Mouse (Mus musculus) embryonic facial prominence, embryonic 11.5 days (tissue): ENCODE data around the gene Hnrnpab. TPM values are rescaled to one million over a fixed set of nuclear protein-coding genes. Genes with fewer than 3 reads are reported as not detected.

Experiments used
- ATAC-seq: fragments of 200-750 bp; cut with Nextera tagmentation; replicated peaks from 2 replicates; pipeline ENCODE4 v1.8.0; 2017; ENCODE audit warnings: low read depth; ENCODE audit not compliant: insufficient number of reproducible peaks, low FRiP score, low TSS enrichment
- DNase-seq: peaks from one replicate; pipeline ENCODE4 v3.0.0-alpha.2; 2015; ENCODE audit warnings: low spot score
- H3K27ac ChIP-seq: fragments of 300-500 bp; sonication (generic); replicated peaks from 2 replicates; pipeline ENCODE4 v1.5.1; 2014; ENCODE audit warnings: mild to moderate bottlenecking, low read depth, low read length, control low read depth
- H3K27me3 ChIP-seq: fragments of 300-500 bp; sonication (generic); 2 replicates; pipeline ENCODE4 v1.6.1; 2014; ENCODE audit warnings: mild to moderate bottlenecking, low read length, moderate library complexity, mixed read lengths; ENCODE audit not compliant: control insufficient read depth, insufficient read depth
- H3K36me3 ChIP-seq: fragments of 300-500 bp; sonication (generic); replicated peaks from 2 replicates; pipeline ENCODE4 v1.6.1; 2014; ENCODE audit warnings: low read depth, mild to moderate bottlenecking, low read length, moderate library complexity, mixed read lengths; ENCODE audit not compliant: control insufficient read depth, insufficient read depth
- H3K4me1 ChIP-seq: fragments of 300-500 bp; sonication (generic); 2 replicates; pipeline ENCODE4 v1.6.1; 2014; ENCODE audit warnings: low read length, mixed read lengths; ENCODE audit not compliant: control insufficient read depth, insufficient read depth
- H3K4me2 ChIP-seq: fragments of 300-500 bp; sonication (generic); 2 replicates; pipeline ENCODE4 v1.6.1; 2014; ENCODE audit warnings: low read depth, mild to moderate bottlenecking, control low read depth, low read length, moderate library complexity
- H3K4me3 ChIP-seq: fragments of 300-500 bp; sonication (generic); 2 replicates; pipeline ENCODE4 v1.5.1; 2014; ENCODE audit warnings: low read depth, low read length, control low read depth
- H3K9ac ChIP-seq: fragments of 300-500 bp; sonication (generic); replicated peaks from 2 replicates; pipeline ENCODE4 v1.6.1; 2014; ENCODE audit warnings: mild to moderate bottlenecking, control low read depth, low read length
- H3K9me3 ChIP-seq: fragments of 300-500 bp; sonication (generic); replicated peaks from 2 replicates; pipeline ENCODE4 v1.6.1; 2016; ENCODE audit warnings: mild to moderate bottlenecking, low read length, inconsistent platforms, mixed read lengths; ENCODE audit not compliant: control insufficient read depth
- WGBS: fragments of 180-500 bp; shearing (Covaris S2); extraction: QIAGEN DNeasy Blood & Tissue Kit; methylation state at CpG from one replicate; pipeline ENCODE4 v1.1.7; 2014; 5-methylcytosine and 5-hydroxymethylcytosine counted together
- polyA plus RNA-seq: library from polyadenylated mRNA; unstranded; fragments of >200 nt; fragmentation: Nextera tagmentation; extraction: Ambion mirVana; gene quantifications from 2 replicates; pipeline ENCODE4 v1.2.1, GENCODE M21; 2014

The Hnrnpab gene
- polyA plus RNA-seq, 1 experiment from 2014 or later: 870 TPM

DNA sequence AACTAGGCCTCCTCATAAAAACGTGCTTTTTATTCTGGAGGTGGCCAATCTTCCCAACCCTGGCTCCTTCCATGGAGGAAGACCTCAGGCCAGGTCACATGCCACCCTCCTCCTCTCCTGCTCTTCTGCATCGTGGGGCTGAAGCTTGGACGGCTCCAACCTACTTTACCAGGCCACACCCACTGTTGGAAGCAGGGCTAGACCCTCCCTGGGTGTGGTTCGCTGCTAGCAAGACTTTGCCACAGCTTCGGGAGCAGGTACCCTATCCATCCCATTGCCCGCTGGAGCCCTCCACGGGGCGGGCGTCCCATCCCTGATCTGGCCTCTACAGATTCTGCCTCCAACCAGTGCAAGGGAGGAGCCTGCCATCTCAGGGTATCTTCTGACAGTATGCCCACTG, 36.6 kb upstream of the Hnrnpab start:
- no peak overlapping the region for H3K4me3 ChIP-seq
- ATAC-seq (no peak), DNase-seq (no peak)
- no peak overlapping the region for H3K4me2 ChIP-seq
- no peak overlapping the region for H3K27ac ChIP-seq
- H3K9ac ChIP-seq: no peak overlapping the region
- no peaks in the 10 kb centered on the region for H3K36me3 ChIP-seq
- H3K9me3 ChIP-seq: no peaks in the 10 kb centered on the region
- H3K27me3 ChIP-seq: no peaks in the 10 kb centered on the region
- no peaks in the 10 kb centered on the region for H3K4me1 ChIP-seq
- 77% methylated on average over 9 of the region's 9 CpGs for WGBS

- 81% methylated on average over 7 of the region's 7 CpGs for WGBS
- Histone ChIP-seq H3K9me3 (no peaks in the 10 kb centered on the region), H3K27me3 (no peaks in the 10 kb centered on the region), H3K27ac (no peak overlapping the region), H3K36me3 (no peaks in the 10 kb centered on the region), H3K4me3 (no peak overlapping the region), H3K4me1 (no peaks in the 10 kb centered on the region), H3K4me2 (no peak overlapping the region), H3K9ac (no peak overlapping the region)
- no peak for ATAC-seq
- DNase-seq: no peak
These were observed 34.1 kb upstream of the Hnrnpab start for GRCm38 (mm10) chr11:51640748-51641147.

GRCm38 (mm10) chr11:51638497-51638896, 31.9 kb upstream of the Hnrnpab start:
- Histone ChIP-seq H3K27me3 (no peaks in the 10 kb centered on the region), H3K9me3 (no peaks in the 10 kb centered on the region), H3K36me3 (no peaks in the 10 kb centered on the region), H3K27ac (no peak overlapping the region), H3K4me2 (no peak overlapping the region), H3K9ac (peak overlapping the region; percentile 36), H3K4me1 (no peaks in the 10 kb centered on the region), H3K4me3 (no peak overlapping the region)
- no peak for DNase-seq
- 57% methylated on average over 5 of the region's 5 CpGs for WGBS
- ATAC-seq: no peak

- no peaks in the 10 kb centered on the region for H3K4me1 ChIP-seq
- H3K27me3 ChIP-seq: no peaks in the 10 kb centered on the region
- H3K27ac ChIP-seq: no peak overlapping the region
- peak overlapping the region; percentile 16; the same call in 1 of the 2 replicates for H3K4me3 ChIP-seq
- ATAC-seq: no peak
- H3K9ac ChIP-seq: peak overlapping the region; percentile 36
- peak; percentile 76 for DNase-seq
- H3K9me3 ChIP-seq: no peaks in the 10 kb centered on the region
- H3K4me2 ChIP-seq: peak overlapping the region; percentile 28
- no peaks in the 10 kb centered on the region for H3K36me3 ChIP-seq
- 3% methylated on average over 17 of the region's 17 CpGs for WGBS
These were observed 31.3 kb upstream of the Hnrnpab start for GRCm38 (mm10) chr11:51637971-51638414.

DNA sequence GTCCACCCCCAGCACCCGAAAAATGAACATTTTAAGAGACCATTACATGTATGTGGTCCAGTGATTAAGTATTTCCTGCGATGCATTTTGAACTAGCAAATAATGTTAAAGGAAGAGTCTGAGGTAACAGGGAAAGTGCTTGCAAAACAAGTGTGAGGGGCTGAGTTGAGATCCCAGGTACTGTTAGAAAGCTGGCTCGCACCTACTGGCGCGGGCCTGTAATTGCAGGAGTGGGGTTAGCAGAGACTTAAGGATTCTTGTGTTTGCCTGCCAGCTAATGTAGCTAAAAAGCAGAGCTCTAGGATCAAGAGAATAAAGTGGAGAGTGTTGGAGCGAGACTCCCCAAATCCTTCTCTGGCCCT, 29.7 kb upstream of the Hnrnpab start:
- Histone ChIP-seq H3K27ac (peak overlapping the region; percentile 58; the same call in 1 of the 2 replicates), H3K9me3 (no peaks in the 10 kb centered on the region), H3K9ac (peak overlapping the region; percentile 64), H3K4me2 (peak overlapping the region; percentile 81), H3K4me1 (no peaks in the 10 kb centered on the region), H3K27me3 (no peaks in the 10 kb centered on the region), H3K36me3 (no peaks in the 10 kb centered on the region), H3K4me3 (peak overlapping the region; percentile 73)
- ATAC-seq (no peak), DNase-seq (peak; percentile 85)
- 6% methylated on average over 6 of the region's 6 CpGs for WGBS

GRCm38 (mm10) chr11:51635525-51636322, 29.1 kb upstream of the Hnrnpab start, which contains the start of gene Rmnd5b:
Rmnd5b (minus strand) TSS chr11:51635896.
- no peaks in the 10 kb centered on the region for H3K36me3 ChIP-seq
- H3K4me2 ChIP-seq: peak within 1 kb of the TSS; percentile 81
- H3K27me3 ChIP-seq: no peaks in the 10 kb centered on the region
- peak within 1 kb of the TSS; percentile 64 for H3K9ac ChIP-seq
- H3K27ac ChIP-seq: peak within 1 kb of the TSS; percentile 58; the same call in 1 of the 2 replicates
- no peaks in the 10 kb centered on the region for H3K9me3 ChIP-seq
- ATAC-seq (peak; percentile 68), DNase-seq (peak; percentile 88)
- peak within 1 kb of the TSS; percentile 73 for H3K4me3 ChIP-seq
- no peaks in the 10 kb centered on the region for H3K4me1 ChIP-seq
- WGBS: under 1% methylated on average over 61 of the region's 61 CpGs

DNA sequence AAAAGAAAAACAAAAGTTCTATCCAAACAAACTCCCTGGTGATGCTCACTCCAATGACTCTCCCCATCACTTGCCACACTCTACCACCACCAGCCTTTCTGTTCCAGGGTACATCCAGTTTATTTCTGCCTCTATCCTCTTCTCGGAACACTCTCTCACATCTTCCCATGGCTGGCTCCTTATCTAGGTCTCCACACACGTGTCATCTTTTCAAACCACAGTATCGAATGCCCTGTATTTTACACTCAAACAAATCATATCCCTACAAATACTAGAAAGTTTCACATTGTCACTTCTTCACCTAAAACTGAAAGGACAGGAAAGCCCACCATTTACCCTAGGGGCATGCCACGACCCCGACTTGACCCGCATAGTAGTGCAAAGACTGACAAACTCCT, 28.5 kb upstream of the Hnrnpab start:
- Histone ChIP-seq H3K4me2 (peak overlapping the region; percentile 81), H3K36me3 (no peaks in the 10 kb centered on the region), H3K27ac (no peak overlapping the region), H3K9ac (peak overlapping the region; percentile 64), H3K4me3 (peak overlapping the region; percentile 73), H3K27me3 (no peaks in the 10 kb centered on the region), H3K4me1 (no peaks in the 10 kb centered on the region), H3K9me3 (no peaks in the 10 kb centered on the region)
- 21% methylated on average over 6 of the region's 6 CpGs for WGBS
- ATAC-seq (no peak), DNase-seq (no peak)

DNA sequence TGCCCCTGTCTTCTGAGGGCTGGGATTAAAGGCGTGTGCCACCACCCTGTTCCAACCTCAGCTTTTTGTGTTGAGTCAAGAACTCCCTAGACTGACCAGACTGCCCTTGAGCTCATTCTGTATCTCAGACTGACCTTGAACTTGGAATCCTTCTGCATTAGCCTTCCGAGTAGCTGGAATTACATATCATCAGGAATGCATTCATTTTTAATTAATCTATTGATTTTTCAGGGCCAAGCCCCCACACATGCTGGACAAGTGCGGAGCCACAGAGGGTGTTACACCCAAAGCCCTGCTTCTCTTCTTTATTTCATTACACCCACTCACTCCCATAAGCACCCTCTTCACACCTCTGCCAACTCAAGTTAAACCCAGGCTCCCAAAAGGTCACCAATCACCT, 27.1 kb upstream of the Hnrnpab start:
- Histone ChIP-seq H3K9me3 (no peaks in the 10 kb centered on the region), H3K27ac (no peak overlapping the region), H3K4me2 (no peak overlapping the region), H3K27me3 (no peaks in the 10 kb centered on the region), H3K4me1 (no peaks in the 10 kb centered on the region), H3K4me3 (no peak overlapping the region), H3K36me3 (no peaks in the 10 kb centered on the region), H3K9ac (no peak overlapping the region)
- DNase-seq (no peak), ATAC-seq (no peak)
- WGBS: 86% methylated on average over 3 of the region's 3 CpGs
